Mouse (Mus musculus) common myeloid progenitor, adult 5-6 weeks (primary cell): ENCODE results near the gene Rnh1. TPM values are rescaled to one million over a fixed set of nuclear protein-coding genes. Genes with fewer than 3 reads are reported as not detected.

Source experiments
- ATAC-seq: replicated peaks from 2 replicates; pipeline ENCODE4 v1.8.0; 2016; ENCODE audit warnings: low read depth, mild to moderate bottlenecking, moderate TSS enrichment, inconsistent platforms; ENCODE audit not compliant: poor library complexity, severe bottlenecking
- total RNA-seq: library from RNA; stranded (forward); fragments of 200-1000, 187-1606 nt; gene quantifications from 2 replicates; pipeline ENCODE4 v1.2.3, GENCODE M21; 2017

The Rnh1 gene
- total RNA-seq = 42.0 and 54.6 TPM in 2 replicates

DNA sequence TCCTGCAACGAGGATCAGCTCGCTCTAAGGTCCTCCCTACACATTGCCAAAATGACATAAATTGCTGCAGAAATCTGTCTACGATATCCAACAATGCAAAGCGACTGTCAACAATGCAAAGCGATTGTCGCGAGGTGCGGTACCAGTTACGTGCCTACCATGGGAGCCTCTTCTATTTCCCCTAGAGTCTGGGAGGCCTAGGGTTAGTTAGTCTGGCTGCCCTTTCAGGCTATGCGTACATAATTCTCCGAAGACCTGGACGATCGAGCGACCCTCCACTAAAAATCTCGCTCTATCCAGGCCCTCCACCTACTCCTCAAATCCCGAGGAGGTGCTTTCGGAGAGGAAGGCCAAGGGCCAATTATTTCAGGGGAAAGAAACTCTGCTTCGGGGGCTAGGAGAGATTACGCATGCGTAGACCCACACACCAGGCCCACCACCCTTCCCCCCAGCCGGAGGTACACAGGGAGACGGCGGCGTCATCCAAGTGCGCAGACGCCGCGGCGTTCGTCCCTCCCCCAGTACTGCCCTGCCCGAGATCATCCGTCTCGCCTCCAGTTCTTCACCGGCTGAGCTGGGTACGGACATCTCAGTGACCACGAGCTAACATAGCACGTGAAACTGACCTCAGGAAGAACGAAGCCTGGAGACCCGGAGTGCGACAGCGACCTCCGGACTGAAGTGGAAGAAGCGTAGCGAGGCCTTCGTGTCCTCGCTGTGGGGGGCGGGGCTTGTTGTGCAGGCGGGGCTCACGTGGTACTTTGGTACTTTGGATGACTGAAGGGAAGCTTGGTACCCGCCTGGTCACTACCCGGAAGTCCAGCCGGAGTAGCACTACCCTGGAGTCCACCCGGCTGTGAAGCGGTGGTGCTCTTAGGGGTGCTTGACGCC is at the start of gene Rnh1:
Gene Rnh1 (minus strand): TSS at position 742 of the 891 bp plus-strand sequence.
- peak; percentile 77 for ATAC-seq

DNA sequence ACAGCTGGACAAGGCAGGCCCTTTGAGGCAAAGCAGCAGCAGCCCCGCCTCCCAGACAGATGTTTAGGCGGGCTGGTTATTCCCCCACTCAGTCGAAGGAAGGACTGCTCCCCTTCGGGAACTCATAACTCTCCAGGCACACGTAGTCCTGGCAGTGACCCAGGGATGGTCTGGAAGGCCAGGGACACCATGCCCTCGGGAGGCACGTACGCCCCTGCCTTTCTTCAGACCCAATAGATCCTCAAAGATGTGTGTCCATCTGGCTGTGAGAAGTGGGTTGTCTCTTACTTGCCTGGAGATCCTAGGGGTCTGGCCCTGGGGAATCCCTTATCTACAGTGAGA is 49.4 kb upstream of the Rnh1 start:
- ATAC-seq = no peak

DNA sequence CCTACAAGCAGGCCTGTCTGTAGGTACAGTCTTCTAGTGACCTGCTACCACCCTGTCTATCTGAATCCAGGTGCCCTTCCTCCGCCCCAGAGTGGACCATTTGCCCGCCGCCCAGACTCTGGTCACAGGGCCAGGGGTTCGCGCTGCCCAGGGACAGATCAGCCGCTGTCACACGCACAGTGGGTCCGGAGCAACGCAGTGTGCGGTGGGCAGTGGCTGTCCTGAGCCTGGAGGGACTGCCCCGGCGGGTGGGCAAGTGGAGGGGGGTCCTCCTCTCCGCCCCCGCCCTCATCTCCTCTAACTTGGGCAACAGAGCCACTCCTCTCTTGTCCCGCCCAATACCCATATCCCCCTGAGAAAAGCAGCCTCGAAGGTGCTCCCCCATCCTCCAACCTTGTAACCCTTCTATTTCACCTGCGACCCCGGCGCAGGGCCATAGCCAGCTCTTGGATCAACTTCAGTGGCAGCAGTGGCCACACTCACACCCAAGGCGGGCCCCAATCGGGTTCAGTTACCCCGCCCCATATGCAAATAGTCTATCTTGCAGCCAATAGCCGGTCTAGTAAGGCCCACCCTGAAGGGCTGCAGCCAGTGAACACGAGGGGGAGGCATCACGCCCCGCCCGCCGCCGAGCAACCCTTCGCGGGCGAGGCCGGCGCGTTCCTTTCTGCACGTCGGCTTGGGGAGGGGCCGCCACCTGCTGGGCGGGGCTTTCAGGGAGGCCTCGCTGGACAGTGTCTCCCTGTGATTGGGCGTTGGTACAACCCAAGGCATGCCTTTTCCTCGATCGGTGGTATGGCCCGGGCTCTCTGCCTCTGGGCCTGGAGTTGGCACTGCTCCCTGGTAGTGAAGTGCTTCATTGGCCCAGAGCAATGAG is 48.8 kb upstream of the Rnh1 start:
- ATAC-seq = peak; percentile 95

DNA sequence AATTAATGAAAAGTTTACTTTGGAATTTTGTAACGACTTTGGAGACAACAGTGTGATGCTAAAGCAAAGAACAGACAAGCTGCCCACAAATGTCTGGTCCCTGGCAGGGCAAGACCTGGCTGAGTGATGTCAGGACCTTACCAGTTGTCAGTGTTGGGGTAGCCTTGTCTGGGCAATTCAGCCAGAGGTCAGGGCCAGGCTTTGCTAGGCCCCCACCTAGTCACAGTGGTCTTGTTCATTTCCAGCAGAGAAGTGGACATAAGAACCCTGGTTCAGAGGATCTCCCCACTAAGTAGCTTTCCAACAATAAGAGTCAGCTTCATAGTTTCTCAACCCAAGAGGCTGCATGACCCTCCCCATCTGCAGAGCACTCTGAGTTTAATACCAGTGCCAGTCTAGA is 47.7 kb upstream of the Rnh1 start:
- no peak for ATAC-seq

DNA sequence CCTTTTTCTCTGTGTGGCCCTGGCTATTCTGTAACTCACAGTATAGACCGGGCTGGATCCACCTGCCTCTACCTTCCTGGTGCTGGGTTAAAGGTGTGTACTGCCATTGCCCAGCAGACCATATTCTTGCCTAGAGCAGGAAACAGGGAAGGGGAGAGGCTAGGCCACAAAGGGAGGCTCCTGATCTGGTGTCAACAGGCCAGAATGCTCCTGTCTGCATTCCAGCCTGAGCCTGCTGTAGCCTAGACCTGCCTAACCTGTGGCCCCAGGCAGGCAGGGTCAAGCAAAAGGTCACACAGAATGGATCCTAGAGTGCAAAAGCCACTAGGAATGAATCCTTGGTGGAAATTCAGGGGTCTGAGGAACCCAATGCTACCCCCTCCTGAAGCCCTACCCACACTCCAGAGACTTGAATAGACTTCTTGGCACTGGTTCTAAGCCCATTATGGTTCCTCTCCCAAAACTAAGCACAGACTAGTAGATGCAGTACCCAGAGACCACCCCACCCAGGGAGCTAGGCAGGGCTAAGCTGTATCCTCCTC is 47.0 kb upstream of the Rnh1 start:
- no peak for ATAC-seq

DNA sequence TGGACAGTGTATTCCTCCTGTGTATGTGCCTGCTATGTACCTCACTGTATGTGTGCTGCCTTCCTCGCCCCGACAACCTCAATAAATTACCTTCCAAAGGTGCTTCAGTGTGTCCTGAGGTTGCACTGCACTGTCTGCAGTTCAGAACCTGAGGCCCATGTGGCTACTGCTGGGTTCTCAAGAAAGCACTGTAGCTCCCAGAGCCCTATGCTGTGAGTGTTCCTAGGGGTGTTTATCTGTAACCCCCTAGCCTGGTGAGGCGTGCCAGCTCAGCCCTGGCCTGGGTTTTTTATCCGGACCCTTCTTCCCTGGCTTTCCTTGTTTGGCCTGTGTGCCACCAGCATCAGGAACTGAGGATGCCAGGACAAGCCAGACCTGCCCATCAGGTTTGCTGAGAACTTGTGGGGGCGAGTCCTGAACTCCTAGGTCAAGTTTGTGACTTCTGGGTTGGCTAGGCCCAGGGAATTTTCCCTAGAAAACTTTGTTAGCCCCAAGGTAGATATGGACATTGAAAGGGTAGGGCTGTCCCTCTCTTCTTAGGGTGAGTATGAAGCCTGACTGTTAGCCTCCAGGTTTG is 46.0 kb upstream of the Rnh1 start:
- ATAC-seq = no peak

DNA sequence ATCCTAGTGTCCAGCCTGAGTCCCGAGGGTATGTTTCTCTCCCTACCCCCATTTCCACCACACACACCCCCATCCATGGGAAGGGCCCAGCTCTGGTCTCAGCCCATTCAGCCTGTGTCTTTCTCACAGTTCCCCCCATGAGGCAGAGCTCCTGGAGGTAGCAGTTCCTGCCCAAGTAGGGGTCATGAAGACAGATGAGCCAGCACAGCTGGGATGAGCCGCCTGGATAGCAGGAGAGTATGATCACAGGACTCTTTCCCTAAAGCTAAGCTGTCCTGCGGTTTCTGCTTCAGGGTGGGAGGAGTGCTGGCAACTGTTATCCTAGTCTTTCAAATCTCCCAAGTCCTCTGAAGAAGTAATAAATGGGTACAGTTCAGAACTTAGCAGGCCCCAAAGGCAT is 45.5 kb upstream of the Rnh1 start:
- no peak for ATAC-seq

DNA sequence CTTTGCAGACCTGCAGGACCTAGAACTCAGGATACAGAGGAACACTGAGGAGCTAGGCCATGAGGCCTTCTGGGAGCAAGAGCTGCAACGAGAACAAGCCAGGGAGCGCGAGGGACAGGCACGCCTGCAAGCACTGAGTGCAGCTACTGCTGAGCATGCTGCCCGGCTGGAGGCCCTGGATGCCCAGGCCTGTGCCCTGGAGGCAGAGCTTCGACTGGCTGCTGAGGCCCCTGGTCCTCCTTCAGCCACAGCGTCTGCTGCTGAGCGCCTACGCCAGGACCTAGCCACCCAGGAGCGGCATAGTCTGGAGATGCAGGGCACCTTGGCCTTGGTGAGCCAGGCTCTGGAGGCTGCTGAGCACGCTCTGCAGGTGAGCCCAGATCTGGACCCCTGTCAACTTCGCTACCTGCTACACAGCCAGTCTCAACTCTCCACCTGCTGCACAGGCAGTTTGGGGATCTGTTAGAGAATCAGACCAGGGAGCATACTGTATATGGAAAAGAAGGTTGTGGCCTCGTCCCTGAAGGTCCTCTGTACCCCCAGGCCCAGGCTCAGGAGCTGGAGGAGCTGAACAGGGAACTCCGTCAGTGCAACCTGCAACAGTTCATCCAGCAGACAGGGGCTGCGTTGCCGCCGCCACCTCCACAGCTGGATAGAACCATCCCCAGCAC is 44.8 kb upstream of the Rnh1 start:
- no peak for ATAC-seq

DNA sequence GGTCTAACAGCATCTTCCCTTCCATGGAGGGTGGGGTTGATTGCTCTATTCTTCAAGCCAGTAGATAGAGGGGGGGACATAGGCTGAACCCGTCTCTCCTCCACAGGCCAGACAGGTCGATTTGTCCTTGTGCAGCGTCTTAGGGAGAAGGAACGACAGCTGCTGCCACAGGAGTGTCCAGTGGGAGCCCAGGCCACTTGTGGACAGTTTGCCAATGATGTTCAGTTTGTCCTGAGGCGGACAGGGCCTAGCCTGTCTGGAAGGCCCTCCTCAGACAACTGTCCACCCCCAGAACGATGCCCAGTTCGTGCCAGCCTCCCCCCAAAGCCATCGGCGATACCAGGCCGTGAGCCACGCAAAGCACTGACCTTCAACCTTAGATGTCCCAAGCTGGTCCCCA is 44.2 kb upstream of the Rnh1 start:
- ATAC-seq = no peak

DNA sequence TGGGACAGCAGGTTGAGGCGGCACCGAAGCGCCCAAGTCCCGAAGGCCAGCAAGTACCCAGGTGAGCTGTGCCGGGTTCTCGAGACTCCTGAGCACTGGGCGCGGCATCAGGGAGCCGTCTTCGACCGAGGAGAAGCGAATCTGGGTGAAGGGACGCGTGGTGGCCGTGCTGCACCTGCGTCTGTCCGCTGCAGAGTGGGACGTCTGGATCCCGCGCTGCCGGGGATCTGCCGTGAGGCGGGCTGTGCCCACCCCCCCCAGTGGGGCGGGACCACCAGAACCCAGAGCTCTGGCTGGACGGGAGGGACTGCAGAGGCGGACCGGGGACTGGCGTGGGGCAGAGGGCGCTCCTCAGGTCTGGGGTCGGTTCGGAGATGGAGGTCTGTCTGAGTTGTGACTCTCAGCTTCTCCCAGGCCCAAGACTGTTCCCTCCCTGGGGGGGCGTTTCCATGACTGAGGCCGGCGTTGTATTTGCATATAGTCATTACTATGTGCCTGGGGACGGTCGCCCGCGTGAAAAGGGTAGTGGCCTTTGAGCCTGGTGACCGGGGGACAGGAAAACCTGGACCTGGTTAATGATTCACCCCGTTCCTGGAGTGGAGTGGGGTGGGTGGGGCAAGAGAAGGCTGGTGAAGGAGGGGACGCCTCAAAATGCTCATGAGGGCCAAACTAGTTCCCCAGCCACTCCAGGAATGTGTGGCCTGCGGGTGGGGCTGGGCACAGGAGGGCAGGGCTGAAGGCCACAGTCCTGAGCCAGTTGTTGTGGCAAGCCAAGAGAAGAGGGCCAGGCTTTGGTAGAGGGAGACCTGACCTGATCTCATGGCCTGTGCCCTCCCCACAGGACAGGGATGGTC is 43.5 kb upstream of the Rnh1 start:
- ATAC-seq = peak; percentile 40

DNA sequence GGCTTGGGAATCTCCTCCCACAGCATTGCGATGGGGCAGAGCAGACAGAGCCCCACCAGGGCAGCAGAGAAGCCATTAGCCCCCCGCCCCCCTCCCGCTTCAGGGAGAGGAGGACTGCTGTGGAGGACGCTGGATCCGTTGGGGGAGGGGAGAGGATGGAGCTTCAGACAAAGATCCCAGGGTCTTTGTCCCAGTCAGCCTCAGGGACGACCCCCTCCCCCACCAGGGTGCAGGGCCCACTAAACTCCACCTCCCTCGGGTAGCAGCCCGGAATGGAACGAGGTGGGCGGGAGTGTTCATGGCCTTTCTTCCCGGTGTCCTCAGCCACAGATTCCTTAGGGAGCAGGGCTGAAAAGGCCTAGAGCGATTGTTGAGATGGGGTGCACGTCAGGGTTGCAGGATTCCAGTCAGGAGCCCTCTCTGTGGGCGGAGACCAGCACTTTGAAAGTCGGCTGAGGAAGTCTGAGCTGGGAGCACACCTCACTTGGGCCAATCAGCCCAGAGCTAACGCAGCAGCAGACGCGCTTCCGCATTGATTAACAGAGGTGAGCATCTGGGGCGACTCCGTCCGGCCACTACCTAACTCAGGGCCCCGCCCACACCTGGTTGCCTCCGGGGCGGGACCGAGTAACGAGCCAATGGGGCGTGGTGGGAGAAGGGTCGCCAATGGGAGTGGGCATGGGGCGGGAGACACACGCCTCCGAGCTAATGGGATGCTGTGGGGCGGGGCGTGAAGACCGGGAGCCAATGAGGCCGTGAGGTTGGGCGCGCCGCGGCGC is 42.6 kb upstream of the Rnh1 start, which contains the start of gene Rassf7:
Gene Rassf7 (plus strand): TSS at position 760 of the 779 bp plus-strand sequence.
- peak; percentile 92 for ATAC-seq

DNA sequence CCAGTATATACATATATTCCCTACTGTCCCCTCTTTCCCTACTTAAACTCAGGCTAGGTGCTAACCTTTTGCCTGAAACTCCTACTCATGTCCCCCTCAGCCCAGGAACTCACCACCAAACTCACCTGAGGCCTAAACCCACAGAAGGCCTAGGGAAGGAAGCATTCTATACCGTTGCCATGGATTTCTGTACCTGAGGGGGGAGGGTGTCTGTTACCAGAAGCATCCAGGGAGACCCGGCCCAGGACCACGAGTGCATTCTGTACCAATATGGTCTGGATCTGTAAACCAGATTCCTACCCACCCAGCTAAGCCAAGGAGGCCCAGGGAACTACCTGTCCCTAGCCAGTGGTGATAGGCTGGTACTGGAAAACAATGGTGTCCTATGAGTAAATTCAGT is 41.7 kb upstream of the Rnh1 start:
- ATAC-seq = no peak

DNA sequence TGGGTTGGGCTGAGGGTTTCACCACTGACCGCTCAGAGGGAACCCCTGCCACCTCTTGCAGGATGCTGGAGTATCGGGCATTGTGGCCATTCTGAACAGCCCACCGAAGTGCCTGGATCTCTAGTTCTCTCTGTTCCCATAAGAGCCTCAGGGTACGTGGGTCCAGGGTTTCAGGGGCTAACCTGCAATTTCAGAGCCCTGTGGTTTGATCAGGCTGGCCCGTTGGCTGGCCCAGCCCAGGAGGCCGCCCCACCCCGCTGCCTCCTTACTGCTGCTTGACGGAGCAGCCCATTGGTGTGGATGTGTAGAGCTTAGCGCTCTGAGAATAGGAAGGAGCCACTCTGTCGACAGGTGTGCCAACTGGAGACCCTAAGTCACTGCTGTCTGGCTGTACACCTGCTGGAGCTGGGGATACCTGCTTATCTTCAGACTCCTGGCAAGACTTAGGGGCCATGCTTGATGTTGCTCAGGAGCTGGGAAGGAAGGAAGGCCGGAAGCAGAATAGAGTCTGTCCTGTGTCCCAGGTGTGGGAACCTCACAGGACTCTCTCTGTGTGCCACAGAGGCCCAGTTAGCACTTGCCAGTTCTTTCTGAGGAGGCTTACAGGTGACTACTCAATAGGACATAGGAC is 41.1 kb upstream of the Rnh1 start, which contains the start of gene Lmntd2:
Gene Lmntd2 (minus strand): TSS at position 476 of the 631 bp plus-strand sequence.
- no peak for ATAC-seq

DNA sequence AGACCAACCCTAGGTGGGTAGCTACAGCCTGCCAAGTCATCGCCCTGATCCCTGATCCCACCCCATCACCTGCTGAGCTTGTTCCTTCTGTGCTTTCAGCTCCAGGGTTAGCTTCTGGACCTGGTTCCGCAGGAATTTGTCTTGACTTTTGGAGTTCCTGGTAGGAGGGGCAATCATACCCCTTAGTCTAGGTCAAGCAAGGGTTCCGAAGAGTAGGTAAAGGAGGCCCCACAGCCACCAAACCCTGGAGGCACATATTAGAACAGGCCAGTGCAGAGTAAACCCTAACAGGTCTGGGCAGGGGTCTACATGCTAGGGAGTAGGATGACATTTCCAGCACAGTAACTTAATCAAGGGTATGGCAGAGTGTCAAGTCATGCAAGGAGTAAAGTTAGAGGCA is 40.5 kb upstream of the Rnh1 start:
- no peak for ATAC-seq

DNA sequence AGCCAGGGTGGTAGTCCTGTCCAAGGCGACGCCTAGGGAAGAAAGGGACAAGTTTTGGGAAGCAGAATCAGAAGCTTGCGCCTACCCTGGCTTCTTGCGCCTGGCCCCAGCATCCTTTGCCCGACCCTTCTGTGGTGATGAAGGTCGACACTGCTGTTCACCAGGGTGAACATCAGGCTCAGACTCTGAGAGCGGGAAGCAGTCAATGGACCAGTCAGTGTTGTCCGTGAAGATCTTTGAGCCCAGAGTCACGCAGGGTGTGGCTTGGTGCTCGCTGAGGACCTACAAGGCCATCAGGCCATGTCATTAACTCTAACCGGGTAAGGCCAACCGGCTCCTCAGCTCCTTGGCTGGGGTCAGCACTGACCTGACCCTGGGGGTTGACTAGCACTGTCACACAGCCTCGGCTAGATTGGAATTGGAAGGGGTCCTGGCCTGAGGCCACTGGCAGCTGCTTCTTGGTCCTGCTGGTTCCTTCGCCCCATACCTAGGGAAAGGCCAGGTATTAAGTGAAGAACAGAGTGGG is 38.0 kb upstream of the Rnh1 start:
- ATAC-seq = no peak

DNA sequence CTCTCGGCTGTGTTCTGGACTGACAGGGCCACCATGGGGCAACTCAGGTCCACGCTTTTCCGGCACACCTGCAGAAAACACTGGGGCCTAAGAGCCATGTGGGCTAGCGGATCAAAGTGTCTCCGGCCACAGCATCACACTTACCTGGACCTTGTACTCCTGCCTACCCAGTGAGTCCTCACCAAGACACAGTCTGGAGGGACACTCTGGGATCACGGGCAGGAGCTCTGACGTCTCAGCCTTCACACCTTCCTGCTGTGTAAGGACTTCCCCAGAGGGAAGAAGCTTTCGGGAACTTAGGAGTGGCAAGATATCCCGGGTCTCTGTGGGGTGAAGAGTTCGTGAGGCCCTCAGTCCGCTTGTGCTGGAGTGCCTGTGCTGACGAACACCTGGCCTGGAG is 37.5 kb upstream of the Rnh1 start:
- ATAC-seq = no peak

DNA sequence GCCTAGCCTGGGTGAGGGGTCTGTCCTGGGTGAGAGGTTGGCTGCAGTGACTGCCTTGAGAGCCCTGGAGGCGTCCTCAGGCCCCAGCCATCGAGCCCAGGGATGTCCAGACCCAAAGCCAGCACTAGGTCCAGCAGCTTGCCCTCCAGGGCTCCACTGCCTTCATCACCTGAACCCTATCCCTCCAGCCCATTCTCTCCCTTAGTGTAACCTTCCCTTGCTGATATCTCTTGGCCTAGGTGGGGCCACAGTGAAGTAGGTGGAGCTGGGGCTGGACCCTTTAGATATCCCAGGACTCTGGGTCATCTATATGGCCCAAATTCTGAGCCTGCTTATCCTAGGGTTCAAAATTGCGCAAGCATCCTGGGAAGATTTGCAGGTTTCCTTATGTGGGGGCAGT is 36.9 kb upstream of the Rnh1 start:
- ATAC-seq = no peak
